Mouse (Mus musculus) T-helper 17 cell (primary cell): ENCODE results near the gene Uevld.
"Not testable (repeated sequence)": the region's sequence is repeated elsewhere in the genome, so short reads cannot be mapped to it uniquely, and the experiment has no call there.

ENCODE experiments used
- in situ Hi-C, 2 experiments: fragments of 300-600 bp; cut with MboI, MseI; formaldehyde crosslinking; loops; 1 replicate in 1 of 2; 2 replicates in 1 of 2; pipeline ENCODE4 v1.15.1; 2025; ENCODE audit warnings: high pct_unique_total_duplicates in 2 of 2

Gene Uevld

DNA sequence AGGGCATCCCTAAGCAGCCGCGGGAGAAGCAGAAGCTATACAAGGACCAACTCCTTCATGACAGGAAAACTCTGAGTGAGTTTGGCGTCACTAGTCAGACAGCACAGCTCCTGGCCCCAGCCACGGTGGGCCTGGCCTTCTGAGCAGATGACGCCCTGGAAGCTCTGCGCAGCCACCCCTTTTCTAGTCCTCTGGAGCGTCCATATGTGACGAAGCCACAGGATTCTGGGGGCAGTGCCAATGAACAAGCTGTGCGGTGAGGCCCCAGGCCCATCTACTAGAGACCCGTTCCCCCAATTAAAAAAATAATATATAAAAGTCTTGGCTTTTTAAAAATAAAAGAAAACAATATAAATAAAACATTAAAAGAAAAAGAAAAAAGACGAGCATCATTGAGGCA is 17.1 kb upstream of the Uevld start:
- in situ Hi-C loops = no loop called here

GRCm38 (mm10) chr7:46974648-46975047 is 16.3 kb upstream of the Uevld start:
- in situ Hi-C loops = no loop called here

DNA sequence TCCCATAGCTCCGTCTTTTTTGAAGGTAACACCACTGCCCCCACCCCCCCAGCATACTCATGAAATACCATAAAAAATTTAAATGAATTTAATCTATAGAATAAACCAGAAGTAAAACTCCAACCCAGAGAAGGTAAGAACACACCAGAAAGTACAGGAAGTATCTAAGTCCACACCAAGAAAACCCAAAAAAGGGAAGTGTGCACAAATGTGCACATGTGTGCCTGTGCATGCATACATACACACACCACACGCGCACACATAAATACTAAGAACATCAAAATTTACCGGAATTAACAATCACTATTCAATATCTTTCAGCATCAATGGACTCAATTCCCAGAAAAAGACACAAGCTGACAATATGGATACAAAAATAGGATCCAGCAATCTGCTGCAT is 11.6 kb upstream of the Uevld start:
- in situ Hi-C loops = loop anchor here (5.0 to 10.0 kb wide), 2 partner anchors 37 to 1175 kb away; partner anchors contain the start of gene Spty2d1 (in 1 of the 2)

GRCm38 (mm10) chr7:46964070-46964469 is 5.7 kb upstream of the Uevld start:
- in situ Hi-C loops = loop anchor here (5.0 to 10.0 kb wide), 4 partner anchors 53 to 1181 kb away; no protein-coding TSS in a partner anchor

DNA sequence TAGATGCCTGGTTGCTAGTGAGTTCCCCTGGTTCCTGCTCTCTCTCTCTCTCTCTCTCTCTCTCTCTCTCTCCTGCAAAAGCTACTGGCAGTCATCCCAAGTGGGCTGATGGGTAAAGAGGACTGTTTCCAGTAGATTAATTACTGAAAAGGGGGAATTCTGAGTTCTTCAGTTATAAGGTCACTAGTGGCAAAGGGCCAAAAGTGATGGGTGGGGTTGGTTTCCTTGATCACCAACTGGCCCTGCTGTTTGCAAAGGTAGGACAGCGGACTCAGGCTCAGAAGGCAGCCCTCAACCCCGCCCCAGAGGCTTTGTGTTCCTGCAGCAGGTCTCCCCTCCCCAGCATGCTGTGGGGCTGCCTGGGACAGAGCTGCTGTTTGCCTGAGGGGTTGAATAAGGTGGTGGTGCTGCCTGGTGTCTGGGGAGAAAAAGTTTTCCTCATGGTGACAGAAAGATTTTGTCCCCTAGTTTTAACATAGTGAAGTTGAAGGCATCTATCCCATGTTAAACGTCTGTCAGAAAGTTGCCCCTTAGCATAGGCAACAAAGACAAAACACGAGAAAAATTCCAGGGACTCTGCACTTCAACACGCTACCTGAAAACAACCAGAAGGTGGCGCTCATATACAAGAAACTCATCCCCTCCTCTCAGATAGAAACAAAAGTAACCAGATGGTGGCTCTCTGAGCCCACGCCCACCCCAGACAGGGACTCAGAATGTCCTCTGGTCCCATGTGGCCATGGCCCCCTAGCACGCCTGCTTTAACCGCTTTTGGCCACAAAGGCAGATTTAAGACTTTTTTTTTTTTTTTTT is 4.7 kb upstream of the Uevld start:
- in situ Hi-C loops = loop anchor here (5.0 to 10.0 kb wide), 4 partner anchors 54 to 1182 kb away; no protein-coding TSS in a partner anchor

GRCm38 (mm10) chr7:46962132-46962531 is 3.8 kb upstream of the Uevld start:
- in situ Hi-C loops = loop anchor here (5.0 to 10.0 kb wide), 4 partner anchors 55 to 1183 kb away; no protein-coding TSS in a partner anchor

- in situ Hi-C loops = loop anchor here (5.0 to 10.0 kb wide), 4 partner anchors 56 to 1184 kb away; no protein-coding TSS in a partner anchor
Observed at GRCm38 (mm10) chr7:46960991-46961390, 2.7 kb upstream of the Uevld start.

- in situ Hi-C loops = loop anchor here in 1 of 2 experiments (5.0 kb wide), 1 partner anchor 107 kb away; no protein-coding TSS in a partner anchor
Observed at GRCm38 (mm10) chr7:46958853-46959252, 526 bp upstream of the Uevld start.

GRCm38 (mm10) chr7:46935847-46936246 is 22.5 kb downstream of the Uevld start:
- in situ Hi-C loops = no loop called here

GRCm38 (mm10) chr7:46934788-46935187 is 23.5 kb downstream of the Uevld start:
- in situ Hi-C loops = no loop called here

GRCm38 (mm10) chr7:46931370-46931769 is 27.0 kb downstream of the Uevld start:
- in situ Hi-C loops = no loop called here

- in situ Hi-C loops = no loop called here
Observed at GRCm38 (mm10) chr7:46928291-46928690, 30.0 kb downstream of the Uevld start.

DNA sequence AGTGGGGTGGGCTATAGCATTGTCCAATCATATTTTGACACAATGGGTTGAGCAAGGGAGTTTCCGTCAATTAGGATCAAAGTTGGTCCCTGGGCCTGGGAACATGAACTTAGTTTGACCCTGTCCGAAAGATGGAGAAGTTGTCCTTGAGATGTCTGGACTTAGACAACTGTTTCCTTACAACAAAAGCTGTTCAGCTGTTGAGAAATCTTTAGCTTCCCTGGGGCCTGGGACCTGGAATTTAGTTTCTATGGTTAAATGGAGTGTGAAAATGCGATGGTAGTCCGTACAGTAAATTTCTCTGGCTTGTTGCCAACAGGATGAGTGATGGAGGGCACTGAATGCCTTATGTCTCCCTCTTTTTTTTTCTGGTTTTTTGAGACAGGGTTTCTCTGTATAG is 36.3 kb downstream of the Uevld start:
- in situ Hi-C loops = no loop called here

GRCm38 (mm10) chr7:46919551-46920176 is 38.7 kb downstream of the Uevld start, which contains the start of gene Tsg101:
TSS of gene Tsg101 (minus strand) at chr7:46919969.
- in situ Hi-C loops = no loop called here

DNA sequence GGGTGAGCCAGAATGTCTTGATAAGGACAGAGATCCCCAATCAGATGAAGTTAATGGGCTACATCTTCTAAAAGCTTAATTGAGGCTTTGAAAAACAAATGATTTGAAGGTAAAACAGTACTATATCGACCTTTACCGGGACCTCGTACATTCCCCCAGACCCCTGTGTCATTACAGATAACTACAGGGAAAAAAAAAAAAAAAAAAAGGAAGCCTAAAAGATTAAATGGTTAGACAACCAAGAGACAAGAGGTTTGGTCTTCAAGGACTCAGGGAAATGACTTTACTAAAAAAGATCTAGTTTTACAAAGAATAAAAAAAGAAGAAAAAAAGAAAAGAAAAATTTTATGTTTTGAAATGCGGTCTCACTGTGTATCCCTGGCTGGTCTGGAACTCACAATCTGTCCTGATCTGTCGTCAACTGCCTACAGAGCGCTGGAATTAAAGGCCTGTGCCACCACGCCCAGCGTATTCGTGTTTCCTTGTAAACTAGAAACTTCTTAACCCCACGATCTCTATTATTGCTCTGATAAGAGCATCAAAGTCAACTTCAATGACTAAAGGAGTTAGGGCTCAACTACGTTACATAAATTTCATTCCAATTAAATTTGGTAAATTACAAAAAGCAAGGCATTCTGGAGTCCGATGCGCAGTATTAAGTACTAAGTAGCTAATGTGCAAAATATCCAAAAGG is 39.5 kb downstream of the Uevld start:
- in situ Hi-C loops = no loop called here

DNA sequence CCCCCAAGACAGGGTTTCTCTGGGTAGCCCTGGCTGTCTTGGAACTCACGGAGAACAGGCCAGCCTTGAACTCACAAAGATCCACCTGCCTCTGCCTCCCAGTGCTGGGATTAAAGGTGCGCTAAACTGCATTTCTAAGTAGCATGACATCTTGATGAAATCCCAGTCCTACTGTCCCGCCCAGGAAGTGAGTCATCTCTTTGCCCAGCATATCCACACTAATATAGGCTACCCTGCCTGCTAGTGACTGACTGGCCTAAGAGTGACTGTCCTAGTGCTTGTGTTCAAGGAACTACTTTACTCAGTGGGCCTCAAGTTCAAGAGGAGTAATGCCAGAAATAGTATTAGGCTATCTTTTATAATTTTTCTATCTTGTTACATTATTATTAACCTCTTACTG is 42.0 kb downstream of the Uevld start:
- in situ Hi-C loops = no loop called here

DNA sequence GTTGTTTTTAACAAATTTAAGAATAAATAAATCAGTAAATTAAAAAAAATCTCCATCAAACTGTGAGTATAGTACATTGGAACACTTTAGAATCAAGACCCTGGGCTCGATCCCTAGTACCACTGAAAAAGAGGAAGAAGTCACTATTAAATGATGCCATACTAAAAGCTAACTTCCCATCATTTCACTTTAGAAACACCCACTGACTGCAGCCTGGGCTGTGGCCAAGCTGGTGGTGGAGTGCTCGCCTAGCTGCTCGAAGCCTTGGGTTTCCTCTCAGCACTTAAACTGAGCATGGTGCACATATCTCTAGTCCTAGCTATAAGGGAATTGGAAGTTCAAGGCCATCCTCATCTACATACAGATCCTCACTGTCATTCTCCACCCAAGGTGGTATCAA is 47.1 kb downstream of the Uevld start:
- in situ Hi-C loops = no loop called here

DNA sequence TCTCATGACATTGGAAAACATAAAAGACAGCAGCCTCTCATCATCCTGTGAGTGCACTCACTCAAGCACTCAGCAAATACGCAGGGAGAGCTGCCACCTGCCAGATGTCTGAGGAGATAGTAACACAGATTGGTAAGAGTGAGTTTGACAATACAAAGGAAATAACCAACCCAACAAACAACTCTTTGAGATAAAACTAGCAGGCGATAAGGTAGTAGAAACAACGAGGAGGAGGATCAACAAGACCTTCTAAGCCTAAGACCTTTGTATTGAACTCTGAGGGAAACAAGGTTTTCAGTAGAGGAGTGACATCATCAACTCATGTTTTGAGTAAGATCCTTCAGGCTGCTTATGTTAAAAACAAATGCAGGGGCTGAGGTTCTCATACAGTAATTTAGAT is 59.0 kb downstream of the Uevld start:
- in situ Hi-C loops = no loop called here

- in situ Hi-C loops = no loop called here
Observed at GRCm38 (mm10) chr7:46895511-46895910, 62.8 kb downstream of the Uevld start.

GRCm38 (mm10) chr7:46883304-46883703 is 75.0 kb downstream of the Uevld start:
- in situ Hi-C loops = no loop called here

GRCm38 (mm10) chr7:46881941-46882340 is 76.4 kb downstream of the Uevld start:
- in situ Hi-C loops = not testable (repeated sequence)

DNA sequence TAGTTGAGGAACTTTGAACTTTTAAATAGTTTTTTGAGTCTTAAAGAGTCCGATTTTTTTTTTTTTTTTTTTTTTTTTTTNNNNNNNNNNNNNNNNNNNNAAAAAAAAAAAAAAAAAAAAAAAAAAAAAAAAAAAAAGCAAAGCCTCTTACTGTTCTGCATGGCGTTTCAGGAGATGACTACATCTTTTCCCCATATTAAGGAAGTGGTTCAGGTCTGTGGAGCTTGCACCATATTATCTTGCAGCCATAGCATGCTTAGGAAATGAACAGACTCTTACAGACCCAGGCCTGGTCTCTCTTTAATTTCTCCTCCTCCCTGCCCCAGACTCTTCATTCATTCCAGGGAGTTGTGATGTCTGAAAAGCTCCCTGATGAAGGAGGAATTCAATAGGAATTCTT is 77.3 kb downstream of the Uevld start:
- in situ Hi-C loops = no loop called here
